Mouse (Mus musculus): Measurements from ENCODE around the gene Gemin5. TPM values are rescaled to one million over a fixed set of nuclear protein-coding genes. Genes with fewer than 3 reads are reported as not detected.

Gene Gemin5
- polyA plus RNA-seq, 1 experiment from 2014 or later = 11.6 TPM

DNA sequence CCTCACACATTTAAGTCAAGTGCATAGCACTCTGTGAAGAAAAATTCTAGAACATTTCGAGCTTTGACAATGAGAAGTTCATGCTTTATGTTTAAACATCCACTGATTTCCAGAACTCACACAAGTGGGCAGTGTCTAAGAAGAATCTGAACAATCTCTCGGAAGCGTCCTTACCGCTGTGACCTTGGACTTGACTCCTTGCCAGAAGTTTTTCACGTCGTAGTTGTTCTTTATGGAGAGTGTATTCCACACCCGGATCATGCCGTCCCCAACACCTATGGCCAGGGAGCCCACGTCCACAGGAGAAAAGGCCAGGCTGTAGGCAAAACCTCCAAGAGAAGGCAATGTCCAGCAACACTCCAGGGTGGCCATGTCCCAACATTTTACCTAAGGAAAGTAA is 12.9 kb downstream of the Gemin5 start:
- no peaks in the 10 kb centered on the region for H3K9me3 ChIP-seq (replicated peaks; ENCODE audit: low read length)
- H3K9ac ChIP-seq (ENCODE audit: low read depth, low read length) = no peak overlapping the region
- DNase-seq (ENCODE audit: low spot score) (no peak), ATAC-seq (replicated peaks; ENCODE audit: low FRiP score, low read depth) (no peak)
- no peak overlapping the region for H3K4me3 ChIP-seq (replicated peaks; ENCODE audit: low read depth, low read length)
- H3K4me1 ChIP-seq (replicated peaks; ENCODE audit: insufficient read depth, low read length) = no peaks in the 10 kb centered on the region
- H3K36me3 ChIP-seq (ENCODE audit: insufficient read depth, low read length) = peaks cover 50% of the 10 kb centered on the region
- H3K4me2 ChIP-seq (ENCODE audit: low read length) = no peak overlapping the region
- no peak for TF ChIP-seq CTCF (IDR thresholded peaks at IDR 0.05; ENCODE audit: low read depth)
- H3K27ac ChIP-seq = no peak overlapping the region
- H3K27me3 ChIP-seq (ENCODE audit: insufficient read depth, low read length) = no peaks in the 10 kb centered on the region
- 87% methylated on average over 9 of the region's 9 CpGs for WGBS

- H3K4me1 ChIP-seq (replicated peaks; ENCODE audit: insufficient read depth, low read length) = no peaks in the 10 kb centered on the region
- no peak for ATAC-seq (replicated peaks; ENCODE audit: low FRiP score, low read depth)
- H3K27ac ChIP-seq = no peak overlapping the region
- H3K27me3 ChIP-seq (ENCODE audit: insufficient read depth, low read length) = no peaks in the 10 kb centered on the region
- H3K4me3 ChIP-seq (replicated peaks; ENCODE audit: low read depth, low read length) = no peak overlapping the region
- TF ChIP-seq CTCF (IDR thresholded peaks at IDR 0.05; ENCODE audit: low read depth) = no peak
- no peaks in the 10 kb centered on the region for H3K9me3 ChIP-seq (replicated peaks; ENCODE audit: low read length)
- DNase-seq (ENCODE audit: low spot score) = no peak
- H3K4me2 ChIP-seq (ENCODE audit: low read length) = no peak overlapping the region
- H3K36me3 ChIP-seq (ENCODE audit: insufficient read depth, low read length) = peaks cover 63% of the 10 kb centered on the region; the same call in 1 of the 2 replicates
- 90% methylated on average over 5 of the region's 5 CpGs for WGBS
- H3K9ac ChIP-seq (ENCODE audit: low read depth, low read length) = no peak overlapping the region
These were observed 22.1 kb downstream of the Gemin5 start for GRCm38 (mm10) chr11:58146241-58146640.

DNA sequence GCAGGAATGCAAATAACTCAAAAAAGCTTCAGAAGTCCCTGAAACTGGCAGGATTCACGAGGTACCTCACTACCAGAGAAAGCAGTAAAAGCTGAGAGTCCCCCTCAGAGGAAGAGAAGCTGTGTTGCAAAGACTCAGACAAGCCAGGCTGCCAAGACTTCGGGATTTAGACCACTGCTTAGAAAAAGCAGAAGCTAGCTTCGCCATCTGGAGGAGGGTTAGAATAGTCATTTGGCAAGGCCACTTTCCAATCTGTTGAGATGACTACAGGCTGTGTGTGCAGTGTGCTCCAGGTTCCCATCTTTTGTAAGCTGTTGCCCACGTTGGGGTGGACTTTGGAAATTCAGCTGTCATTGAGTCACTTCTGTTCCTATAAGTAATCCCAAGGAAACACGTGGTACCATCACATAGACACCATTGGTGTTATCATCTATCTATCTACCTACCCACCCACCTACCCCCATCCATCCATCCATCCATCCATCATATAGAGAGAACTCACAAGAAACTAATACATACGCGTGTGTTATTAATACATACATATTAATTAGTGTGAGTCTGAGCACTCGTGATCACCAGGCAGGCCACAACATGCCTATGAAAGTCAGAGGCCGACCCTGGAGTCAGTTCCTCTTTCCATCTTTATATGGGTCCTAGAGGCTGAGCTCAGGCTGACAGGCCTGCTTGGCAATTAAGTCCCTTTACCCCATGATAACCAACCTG is 24.5 kb downstream of the Gemin5 start:
- DNase-seq (ENCODE audit: low spot score) = no peak
- Histone ChIP-seq H3K27me3 (ENCODE audit: insufficient read depth, low read length) (no peaks in the 10 kb centered on the region), H3K27ac (no peak overlapping the region), H3K9ac (ENCODE audit: low read depth, low read length) (no peak overlapping the region), H3K36me3 (ENCODE audit: insufficient read depth, low read length) (peaks cover 77% of the 10 kb centered on the region; the same call in 1 of the 2 replicates), H3K4me1 (replicated peaks; ENCODE audit: insufficient read depth, low read length) (no peaks in the 10 kb centered on the region), H3K4me2 (ENCODE audit: low read length) (no peak overlapping the region), H3K9me3 (replicated peaks; ENCODE audit: low read length) (no peaks in the 10 kb centered on the region), H3K4me3 (replicated peaks; ENCODE audit: low read depth, low read length) (no peak overlapping the region)
- WGBS = 92% methylated on average over 9 of the region's 9 CpGs
- no peak for TF ChIP-seq CTCF (IDR thresholded peaks at IDR 0.05; ENCODE audit: low read depth)
- ATAC-seq (replicated peaks; ENCODE audit: low FRiP score, low read depth) = no peak

- Histone ChIP-seq H3K27me3 (ENCODE audit: insufficient read depth, low read length) (no peaks in the 10 kb centered on the region), H3K9me3 (replicated peaks; ENCODE audit: low read length) (no peaks in the 10 kb centered on the region), H3K36me3 (ENCODE audit: insufficient read depth, low read length) (peaks cover 69% of the 10 kb centered on the region), H3K4me1 (replicated peaks; ENCODE audit: insufficient read depth, low read length) (no peaks in the 10 kb centered on the region), H3K27ac (no peak overlapping the region), H3K4me3 (replicated peaks; ENCODE audit: low read depth, low read length) (no peak overlapping the region), H3K9ac (ENCODE audit: low read depth, low read length) (no peak overlapping the region), H3K4me2 (ENCODE audit: low read length) (no peak overlapping the region)
- TF ChIP-seq CTCF (IDR thresholded peaks at IDR 0.05; ENCODE audit: low read depth) = no peak
- no peak for DNase-seq (ENCODE audit: low spot score)
- no peak for ATAC-seq (replicated peaks; ENCODE audit: low FRiP score, low read depth)
- whole genome bisulfite sequencing = 77% methylated on average over 3 of the region's 3 CpGs
These were observed 28.9 kb downstream of the Gemin5 start for GRCm38 (mm10) chr11:58139466-58139865.

DNA sequence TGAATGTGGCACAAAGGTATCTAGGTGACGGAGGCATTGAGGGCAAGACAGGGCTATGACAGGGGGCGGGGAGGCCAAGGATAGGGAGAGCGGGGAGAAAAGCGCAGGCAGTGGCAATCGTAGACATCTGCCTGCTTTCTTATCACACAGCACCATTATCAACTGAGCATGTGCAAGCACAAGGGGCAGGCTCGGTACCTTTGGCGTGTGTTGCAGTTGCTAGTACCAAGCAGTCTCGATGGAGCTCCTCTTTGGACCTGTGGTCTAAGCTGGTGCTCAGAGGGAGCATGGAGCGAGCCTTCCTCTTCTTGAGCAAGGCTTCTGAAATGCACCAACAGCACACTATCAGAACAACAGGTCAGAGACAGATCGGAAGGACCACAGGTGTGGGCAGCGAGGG is 29.5 kb downstream of the Gemin5 start:
- no peak for ATAC-seq (replicated peaks; ENCODE audit: low FRiP score, low read depth)
- H3K4me3 ChIP-seq (replicated peaks; ENCODE audit: low read depth, low read length) = no peak overlapping the region
- no peaks in the 10 kb centered on the region for H3K27me3 ChIP-seq (ENCODE audit: insufficient read depth, low read length)
- H3K36me3 ChIP-seq (ENCODE audit: insufficient read depth, low read length) = peaks cover 70% of the 10 kb centered on the region
- no peak for TF ChIP-seq CTCF (IDR thresholded peaks at IDR 0.05; ENCODE audit: low read depth)
- no peak for DNase-seq (ENCODE audit: low spot score)
- no peaks in the 10 kb centered on the region for H3K4me1 ChIP-seq (replicated peaks; ENCODE audit: insufficient read depth, low read length)
- no peak overlapping the region for H3K27ac ChIP-seq
- WGBS = 93% methylated on average over 11 of the region's 11 CpGs
- no peak overlapping the region for H3K9ac ChIP-seq (ENCODE audit: low read depth, low read length)
- no peaks in the 10 kb centered on the region for H3K9me3 ChIP-seq (replicated peaks; ENCODE audit: low read length)
- H3K4me2 ChIP-seq (ENCODE audit: low read length) = no peak overlapping the region

GRCm38 (mm10) chr11:58136677-58137076 is 31.7 kb downstream of the Gemin5 start:
- Histone ChIP-seq H3K4me1 (replicated peaks; ENCODE audit: insufficient read depth, low read length) (no peaks in the 10 kb centered on the region), H3K9me3 (replicated peaks; ENCODE audit: low read length) (no peaks in the 10 kb centered on the region), H3K27ac (no peak overlapping the region), H3K4me3 (replicated peaks; ENCODE audit: low read depth, low read length) (no peak overlapping the region), H3K36me3 (ENCODE audit: insufficient read depth, low read length) (peaks cover 70% of the 10 kb centered on the region), H3K9ac (ENCODE audit: low read depth, low read length) (no peak overlapping the region), H3K27me3 (ENCODE audit: insufficient read depth, low read length) (no peaks in the 10 kb centered on the region), H3K4me2 (ENCODE audit: low read length) (no peak overlapping the region)
- DNase-seq (ENCODE audit: low spot score) = no peak
- ATAC-seq (replicated peaks; ENCODE audit: low FRiP score, low read depth) = no peak
- WGBS = 87% methylated on average over 6 of the region's 6 CpGs
- TF ChIP-seq CTCF (IDR thresholded peaks at IDR 0.05; ENCODE audit: low read depth) = no peak

DNA sequence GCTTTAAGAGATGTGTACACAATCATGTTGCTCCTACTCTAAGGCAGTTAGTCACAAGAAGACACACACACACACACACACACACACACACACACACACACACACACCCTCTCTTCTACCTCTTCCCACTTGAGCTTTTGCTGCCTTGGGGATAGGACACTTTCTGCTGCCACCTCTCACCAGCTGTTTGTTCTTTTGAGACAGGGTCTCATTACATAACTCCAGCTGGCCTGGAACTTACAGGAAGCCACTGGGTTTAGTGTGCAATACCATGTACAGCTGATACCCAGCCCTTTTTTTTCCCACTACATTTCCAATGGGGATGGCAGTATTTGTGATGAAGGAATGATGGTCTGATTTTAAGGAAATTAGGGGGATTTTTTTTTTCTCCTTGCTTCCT is 33.0 kb downstream of the Gemin5 start:
- Histone ChIP-seq H3K4me3 (replicated peaks; ENCODE audit: low read depth, low read length) (no peak overlapping the region), H3K9ac (ENCODE audit: low read depth, low read length) (no peak overlapping the region), H3K9me3 (replicated peaks; ENCODE audit: low read length) (no peaks in the 10 kb centered on the region), H3K27ac (no peak overlapping the region), H3K27me3 (ENCODE audit: insufficient read depth, low read length) (no peaks in the 10 kb centered on the region), H3K4me1 (replicated peaks; ENCODE audit: insufficient read depth, low read length) (no peaks in the 10 kb centered on the region), H3K4me2 (ENCODE audit: low read length) (no peak overlapping the region), H3K36me3 (ENCODE audit: insufficient read depth, low read length) (peaks cover 68% of the 10 kb centered on the region)
- ATAC-seq (replicated peaks; ENCODE audit: low FRiP score, low read depth) (no peak), DNase-seq (ENCODE audit: low spot score) (no peak)
- TF ChIP-seq CTCF (IDR thresholded peaks at IDR 0.05; ENCODE audit: low read depth) = no peak

All from kidney, postnatal 0 days (tissue).